Mouse (Mus musculus) layer of hippocampus, adult 9-11 months (tissue): ENCODE results near the gene Nsdhl.

Experiments used
- DNase-seq: peaks from one replicate; pipeline ENCODE4 v3.0.0; 2022

Gene Nsdhl

DNA sequence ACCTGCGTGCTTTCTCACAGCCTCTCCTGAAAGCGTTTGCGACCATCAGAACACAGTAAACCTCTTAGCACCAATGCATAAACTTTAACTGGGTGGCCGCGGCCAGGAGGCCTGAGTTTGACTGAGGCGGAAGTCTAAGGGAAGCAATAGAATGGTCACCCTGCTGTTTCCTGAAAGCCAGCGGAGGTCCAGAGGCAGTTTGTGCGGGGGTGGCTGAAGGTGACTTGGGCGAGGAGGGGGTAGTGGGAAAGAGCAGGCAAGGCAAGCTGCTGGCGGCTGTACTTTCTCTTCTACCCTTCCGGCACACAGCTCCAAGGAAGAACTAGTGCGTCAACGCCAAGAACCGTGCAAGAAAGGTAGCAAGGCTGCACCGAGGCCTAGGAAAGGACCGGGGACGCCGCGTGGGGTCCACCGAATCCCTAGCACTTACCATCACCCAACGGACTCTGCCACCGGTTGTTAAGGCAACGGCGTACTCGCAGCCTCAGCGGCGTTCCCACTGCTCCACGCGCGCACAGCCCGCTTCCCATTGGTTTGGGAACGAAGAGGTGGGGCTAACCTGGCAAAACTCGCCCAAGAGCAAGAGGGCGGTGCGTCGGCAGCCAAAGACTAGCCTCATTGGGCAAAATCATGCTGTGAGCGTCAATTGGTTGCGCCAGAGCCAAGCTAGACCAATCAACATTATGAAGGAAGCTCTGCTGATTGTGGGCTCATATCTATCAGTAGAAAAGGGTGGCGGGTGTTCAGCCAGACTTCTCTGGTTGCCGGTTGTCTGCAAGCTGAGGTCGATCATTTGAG is at the start of gene Nsdhl, which contains the start of gene Cetn2:
Gene Nsdhl (plus strand): TSS at position 674 of the 798 bp plus-strand sequence.
Gene Cetn2 (minus strand): TSS at position 528 of the 798 bp plus-strand sequence.
- DNase-seq = peak; percentile 93

DNA sequence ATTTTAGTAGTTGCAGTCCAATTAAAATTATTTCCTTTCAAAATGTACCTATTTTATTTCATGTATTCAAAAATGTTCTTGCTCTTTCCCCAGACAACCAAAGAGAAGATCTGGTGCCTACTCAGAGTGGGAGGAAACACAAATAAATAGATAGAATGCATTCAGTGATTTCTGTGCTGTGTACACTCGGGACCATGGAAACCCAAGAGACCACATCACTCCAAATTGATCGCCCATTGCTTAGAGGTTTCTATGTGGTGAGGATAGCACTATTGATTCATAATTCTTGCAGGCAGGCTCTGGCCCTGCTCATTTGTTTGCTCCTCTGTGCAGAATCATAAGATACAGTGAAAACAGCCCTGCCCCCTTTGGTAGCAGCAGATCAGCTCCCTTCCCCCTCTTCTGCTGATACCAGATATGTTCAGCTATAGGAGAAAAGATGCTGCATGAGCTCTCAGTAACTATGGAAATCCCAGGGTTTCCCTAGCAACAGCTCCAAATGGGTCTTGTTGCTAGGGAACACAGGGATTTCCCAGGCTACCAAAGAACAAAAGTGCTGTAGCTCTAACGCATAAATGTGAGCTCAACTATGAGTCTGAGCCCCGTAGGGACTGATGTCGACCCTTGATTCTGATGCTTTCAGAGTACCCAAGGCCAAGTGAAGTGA is 22.8 kb upstream of the Nsdhl start:
- peak; percentile 66 for DNase-seq

DNA sequence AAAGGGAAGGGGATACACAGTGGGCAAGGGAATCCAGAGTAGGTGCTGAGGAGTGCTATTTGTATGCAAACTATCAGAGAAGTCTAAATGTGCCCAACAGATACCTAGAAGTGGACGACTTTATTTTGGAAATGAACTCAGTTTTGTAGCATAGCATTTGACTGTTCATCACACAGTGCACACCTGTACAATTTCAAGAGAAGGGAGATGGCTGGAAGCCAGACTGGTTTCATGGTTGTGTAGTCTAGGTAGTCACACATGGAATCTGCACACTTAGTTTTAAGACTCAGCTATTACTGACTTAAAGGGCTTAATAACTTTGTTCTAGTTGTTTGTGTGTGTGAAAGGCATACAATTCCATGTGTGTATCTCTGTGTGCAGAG is 22.3 kb upstream of the Nsdhl start:
- no peak for DNase-seq

DNA sequence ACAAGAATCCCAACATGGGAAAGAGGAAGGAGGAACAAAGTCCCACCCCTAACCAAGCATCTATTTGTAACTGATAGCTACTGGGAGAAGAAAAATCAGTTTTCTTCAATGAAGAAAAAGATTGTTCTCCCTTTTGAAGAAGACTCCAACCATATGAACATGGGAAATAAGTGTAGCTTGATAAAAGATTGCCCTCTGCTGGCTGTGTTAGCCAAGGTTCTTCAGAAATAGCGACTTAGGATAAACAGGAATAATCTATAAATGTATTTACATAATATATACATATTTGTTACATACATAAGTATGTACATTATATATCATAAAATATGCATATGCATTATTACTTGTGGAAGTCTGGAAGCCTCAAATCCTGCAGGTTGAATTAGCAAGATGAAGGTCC is 15.8 kb upstream of the Nsdhl start:
- DNase-seq = no peak

DNA sequence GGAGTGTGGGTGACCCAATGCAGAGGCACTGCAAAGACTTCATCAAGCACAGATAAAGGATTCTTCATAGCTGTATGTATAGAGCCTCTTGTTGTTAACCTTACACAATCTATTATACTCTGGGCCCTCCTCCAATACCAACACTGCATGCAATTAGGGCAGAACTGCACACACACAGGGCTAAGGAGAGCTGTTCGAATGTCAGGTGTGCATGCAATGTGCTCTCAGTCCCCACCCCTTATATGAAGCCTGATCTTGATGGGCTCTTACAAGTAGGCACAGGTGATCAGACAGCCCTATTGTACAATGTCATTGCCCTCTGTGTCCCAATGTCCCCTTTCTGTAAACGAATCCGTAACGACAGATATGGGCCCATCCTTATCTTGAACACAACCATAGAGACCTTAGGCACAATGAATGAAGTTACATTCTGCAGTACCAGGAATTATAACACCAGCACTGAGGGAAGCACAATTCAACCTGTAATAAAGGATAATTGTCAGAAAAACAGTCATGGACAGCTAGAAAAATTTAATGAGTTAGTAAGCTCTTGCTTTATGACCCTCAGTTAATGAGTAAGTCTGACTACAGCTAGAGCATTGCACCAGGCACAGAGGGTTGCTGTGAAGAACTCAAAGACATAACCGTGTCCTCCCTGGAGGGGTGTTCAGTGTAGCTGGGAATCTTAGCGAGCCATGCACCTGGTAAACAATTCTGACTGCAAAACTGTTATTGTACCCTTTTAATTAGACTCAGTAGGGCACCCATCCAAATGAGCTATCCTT is 10.5 kb upstream of the Nsdhl start:
- no peak for DNase-seq

DNA sequence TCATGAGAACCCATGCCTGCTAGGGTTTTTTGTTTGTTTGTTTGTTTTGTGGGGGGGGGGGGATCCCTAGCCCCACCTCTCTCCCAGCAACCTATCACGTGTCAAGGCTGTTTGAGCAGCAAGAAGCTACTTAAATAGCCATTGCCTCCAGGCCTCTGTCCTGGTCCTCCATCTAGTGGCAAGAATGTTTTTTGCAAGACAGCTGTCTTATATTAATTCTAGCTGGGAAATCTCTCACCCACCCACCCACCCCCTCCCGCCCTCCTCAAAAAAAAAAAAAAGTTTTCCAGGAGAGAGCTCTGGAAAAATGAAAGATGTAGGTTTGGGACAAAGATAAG is 10.0 kb upstream of the Nsdhl start:
- DNase-seq = peak; percentile 14

DNA sequence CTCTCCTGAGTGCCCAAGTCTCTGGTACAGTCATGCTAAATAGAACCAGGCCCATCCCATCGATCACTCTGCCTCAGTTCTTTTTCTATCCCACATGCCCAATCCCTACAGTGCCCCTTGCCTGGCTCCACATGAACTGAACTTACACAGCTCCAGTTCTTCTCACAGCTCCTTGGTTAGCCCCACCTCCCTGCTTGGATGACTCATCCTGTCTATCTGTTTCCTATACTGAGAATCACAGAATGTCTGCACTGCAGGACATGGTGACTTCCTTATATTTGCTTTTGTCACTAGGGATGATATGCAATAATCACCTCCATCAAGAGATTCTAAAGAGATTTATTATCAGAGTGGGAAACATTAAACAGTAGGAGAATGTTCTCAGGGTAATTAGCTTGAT is 6.7 kb upstream of the Nsdhl start:
- no peak for DNase-seq

DNA sequence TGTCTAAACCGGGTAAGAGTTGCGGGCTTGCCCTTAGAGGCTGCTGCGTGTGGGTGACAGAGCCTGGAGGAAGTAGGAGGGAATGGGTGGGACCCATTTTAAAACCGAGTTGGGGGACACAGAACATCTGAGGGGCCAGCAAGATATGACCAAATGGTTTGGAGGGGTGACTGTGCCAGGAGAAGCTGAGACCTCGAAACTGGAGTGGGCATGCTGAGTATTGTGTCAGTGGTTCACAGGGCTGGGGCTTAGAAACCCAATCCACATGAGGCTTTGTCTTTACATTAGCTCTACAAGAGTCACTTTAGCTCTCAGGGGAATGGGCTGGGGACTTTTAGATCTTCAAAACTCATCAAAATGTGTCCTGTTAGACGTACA is 314 bp downstream of the Nsdhl start:
- DNase-seq = no peak

DNA sequence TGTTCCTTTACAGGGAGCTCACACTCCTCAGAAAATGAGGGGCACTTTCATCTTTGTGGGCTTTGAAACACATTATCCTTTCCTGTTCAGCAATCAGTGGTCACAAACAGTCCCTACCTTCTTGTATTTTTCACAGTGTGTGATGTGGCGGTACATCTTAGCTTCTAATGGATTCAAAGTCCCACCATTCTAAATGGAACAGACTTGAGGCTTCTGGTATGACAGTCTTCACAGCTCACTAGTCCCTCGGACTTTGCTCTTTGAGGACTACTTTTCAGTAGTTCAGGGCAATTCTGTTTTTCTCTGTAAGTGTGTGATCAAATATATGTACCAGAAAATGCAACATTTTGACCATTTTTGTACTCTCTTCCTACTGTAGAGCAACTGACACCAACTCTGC is 3.0 kb downstream of the Nsdhl start:
- no peak for DNase-seq

DNA sequence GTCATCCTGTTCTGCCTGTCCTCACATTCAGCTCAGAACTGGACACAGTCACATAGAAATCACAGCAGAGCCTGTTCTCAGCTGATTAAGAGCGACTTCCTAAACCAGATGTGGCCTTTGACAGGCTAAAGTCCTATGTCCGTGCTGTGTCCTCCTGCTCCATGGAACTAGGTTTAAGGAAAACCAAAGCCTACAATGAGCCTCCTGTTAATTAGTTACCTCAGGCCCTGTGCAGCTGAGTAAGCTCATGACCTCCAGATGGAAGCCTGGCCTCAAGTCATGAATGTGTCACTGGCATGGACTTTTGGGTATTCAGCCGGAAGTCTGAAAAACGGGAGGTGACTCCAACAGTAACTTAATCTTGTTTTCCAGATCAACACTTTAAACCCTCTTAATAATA is 35.1 kb downstream of the Nsdhl start:
- no peak for DNase-seq

DNA sequence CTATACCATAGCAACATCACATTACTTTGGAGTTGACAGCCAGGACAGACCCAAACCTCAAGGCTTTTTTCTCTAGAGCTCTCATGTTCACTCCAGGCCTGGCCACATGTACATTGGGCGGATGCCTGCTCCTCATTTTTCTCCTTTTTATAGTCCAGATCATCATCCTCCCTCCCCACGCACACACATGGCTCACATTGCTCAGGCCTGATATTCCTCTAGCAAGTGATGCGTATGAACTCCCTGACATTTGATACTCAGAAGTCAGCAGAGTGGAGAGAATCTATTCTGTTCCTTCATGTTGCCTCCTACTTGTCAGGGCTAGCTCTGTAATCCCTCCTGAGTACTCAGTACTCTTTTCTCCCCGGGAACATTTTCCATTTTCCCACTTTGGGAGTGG is 38.1 kb downstream of the Nsdhl start:
- DNase-seq = no peak

DNA sequence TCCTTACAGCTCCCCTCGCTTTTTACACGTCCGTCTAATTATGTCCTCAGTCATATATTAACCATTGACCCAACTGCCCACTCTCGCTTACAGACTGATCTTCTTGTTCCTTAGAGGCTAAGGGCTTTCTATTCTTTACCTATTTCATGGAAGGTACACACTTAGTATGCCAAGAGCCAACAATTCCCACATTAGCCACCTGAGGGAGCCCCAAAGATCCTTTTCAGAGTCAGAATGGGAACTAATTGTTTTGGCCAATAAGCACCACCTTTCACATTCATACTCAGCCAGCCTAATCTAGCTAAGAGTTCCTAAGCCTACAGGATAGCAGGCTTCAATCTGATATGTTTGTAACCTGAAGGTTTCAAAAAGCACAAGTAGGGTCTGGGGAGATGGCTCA is 42.1 kb downstream of the Nsdhl start:
- DNase-seq = no peak

DNA sequence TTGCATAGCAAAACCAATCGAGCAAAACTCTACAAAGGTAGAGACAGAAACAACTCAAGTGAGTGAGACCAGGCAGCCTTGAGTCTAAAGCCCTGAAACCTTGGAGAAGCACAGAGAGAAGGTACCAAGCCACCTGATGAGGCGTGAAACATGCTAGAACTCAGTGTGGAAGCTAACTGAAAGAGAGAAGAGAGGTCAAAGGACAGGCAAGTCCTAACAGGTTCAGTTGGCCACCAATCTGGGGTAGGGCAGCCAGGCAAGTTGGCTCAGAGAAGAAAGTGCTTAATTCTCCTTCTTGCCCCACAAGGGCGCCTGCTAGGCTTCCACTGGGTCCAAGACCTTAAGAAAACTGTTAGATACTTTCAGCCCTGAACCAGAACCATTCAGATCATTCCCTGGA is 43.2 kb downstream of the Nsdhl start:
- no peak for DNase-seq

DNA sequence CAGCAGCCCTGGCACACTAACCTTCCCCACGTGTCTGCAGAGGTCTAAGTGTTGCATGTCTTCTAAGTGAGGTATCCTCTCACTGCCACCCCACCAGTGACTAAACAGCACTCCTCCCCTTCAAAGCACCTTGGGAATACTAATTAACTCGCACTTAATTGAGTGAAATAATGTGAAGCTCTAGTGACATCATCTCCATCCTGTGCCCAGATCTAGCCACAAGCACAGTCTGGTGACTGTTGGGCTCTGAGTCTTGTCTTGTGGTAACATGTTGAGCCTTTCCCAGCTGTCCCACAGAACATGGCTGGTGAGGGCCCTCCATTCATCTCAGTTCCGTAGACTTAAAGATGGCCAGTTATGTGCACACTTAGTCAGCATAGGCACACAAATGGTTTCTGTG is 44.4 kb downstream of the Nsdhl start:
- no peak for DNase-seq

DNA sequence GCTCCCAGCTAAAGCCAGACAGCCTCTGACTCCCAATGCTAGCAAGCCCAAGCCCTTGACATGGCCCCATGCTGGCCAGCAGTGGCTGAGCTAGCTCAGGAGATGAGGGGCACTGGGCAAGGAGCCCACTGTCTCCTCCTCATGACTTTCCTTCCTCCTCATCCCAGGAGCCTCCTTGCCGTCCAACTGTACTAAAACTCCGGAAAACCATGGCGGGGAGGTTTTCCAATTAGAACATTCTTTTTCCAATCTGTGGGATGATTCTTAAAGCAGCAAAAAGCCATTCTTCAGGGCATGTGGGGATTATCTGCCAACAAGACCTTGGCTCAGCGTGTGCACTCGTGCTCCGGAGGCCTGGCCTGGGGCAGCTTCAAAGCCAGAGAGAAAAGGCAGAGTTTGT is 64.5 kb downstream of the Nsdhl start:
- DNase-seq = no peak

DNA sequence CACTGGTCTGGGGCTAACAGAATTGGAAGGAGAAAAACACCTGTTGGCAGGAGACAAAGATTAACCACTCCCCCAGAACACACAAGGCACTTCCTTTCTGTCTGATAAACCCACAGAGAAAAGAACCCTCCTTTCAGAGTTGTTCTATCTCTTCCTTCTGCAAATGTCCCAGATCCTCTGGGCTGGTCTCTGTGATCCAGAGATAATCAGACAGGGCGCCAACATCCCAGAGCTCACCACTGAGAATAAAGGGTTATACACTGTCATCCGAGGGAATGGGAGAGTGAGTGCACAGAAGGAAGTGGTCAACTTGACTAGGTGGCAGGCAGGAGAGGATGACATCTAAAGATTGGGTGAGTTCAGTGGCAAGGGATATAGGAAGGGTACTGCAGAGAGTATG is 67.2 kb downstream of the Nsdhl start:
- DNase-seq = no peak

DNA sequence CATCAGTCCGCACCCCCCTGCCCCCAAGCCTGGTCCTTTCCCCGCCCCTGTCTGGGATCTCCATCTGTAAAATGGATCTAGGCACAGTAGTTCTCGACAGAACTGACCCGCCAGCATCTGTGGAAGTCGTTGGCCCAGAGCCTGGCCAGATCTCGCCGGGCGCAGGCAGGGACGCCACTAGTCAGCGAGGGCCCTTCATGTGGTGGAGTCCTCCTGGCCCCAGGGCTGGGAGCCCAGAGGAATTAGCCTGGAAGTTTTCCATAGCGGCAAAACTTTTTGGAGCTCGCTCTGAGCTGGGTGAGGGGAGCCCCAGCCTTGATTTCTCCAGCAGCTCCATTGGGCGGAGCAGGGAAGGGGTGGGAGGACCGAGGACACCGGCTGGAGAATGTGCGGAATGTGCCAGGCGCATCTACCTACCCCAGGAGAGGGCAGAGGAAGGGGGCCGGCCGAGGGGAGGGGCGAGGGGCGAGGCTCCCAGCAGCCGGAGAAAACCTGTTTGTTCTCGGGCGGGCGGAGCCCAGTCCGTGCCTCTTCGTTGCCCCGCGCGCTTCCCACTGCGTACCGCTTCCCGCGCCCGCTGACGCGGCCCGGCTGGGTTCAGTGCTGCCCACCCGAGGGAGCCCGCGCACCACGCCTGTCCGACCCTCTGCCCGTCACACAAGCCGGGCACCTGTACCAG is 68.6 kb downstream of the Nsdhl start, which contains the start of gene Zfp185:
Gene Zfp185 (plus strand): TSS at position 499 of the 679 bp plus-strand sequence.
- DNase-seq = no peak

DNA sequence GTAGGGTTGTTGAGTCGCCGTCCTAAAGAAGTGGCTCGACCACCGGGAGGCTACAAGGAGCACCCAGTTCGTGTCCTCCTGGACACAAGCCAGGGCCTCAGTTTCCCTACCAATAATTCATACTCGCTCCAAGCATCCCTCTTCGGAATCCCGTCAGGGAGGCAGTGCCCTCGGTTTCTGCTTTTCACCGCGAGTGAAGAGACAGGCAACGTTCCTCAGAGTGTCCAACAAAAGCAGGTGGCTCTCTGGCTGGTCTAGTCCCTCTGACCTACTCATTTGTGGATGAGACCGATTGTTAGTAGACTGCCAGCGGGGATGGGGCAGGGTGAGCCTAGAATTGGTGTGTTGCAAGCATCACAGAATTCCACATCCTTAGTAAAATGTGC is 69.2 kb downstream of the Nsdhl start:
- DNase-seq = no peak

DNA sequence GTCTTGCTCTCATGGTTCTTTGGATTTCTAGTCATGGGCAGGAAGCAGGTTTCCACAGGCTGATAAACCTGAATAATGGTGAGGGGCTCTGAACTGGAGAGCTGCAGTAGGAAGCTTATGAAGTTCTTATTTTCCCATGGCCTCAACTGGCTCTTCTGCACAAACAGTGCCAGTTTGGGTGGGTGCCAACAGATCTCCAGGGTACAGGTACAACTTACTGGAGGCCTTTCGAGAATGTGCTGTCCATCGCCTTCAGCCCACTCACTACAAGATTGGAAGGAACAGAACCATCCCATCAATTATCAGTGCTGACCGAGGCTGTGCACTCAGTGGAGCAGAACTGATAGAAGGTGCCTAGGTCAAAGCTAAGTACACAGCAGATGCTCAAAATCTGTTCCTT is 70.1 kb downstream of the Nsdhl start:
- no peak for DNase-seq

DNA sequence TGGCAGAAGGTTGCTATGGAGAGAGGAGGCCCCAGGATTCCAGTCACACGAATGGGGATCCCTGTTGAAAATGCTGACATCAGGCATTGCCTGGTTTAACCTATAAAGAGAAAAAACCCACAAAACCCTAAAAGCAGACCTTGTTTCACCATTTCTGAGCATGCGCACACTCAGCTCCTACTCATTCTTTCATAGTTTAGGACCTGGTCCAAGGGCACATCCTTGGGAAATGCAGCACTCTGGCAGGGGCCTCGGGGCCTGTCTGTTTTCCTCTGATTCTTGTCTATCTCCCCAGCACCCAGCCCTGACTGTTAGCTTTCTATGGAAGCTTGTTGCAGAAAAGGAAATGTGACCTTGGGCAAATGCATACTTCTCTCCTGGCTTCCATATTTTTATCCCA is 72.2 kb downstream of the Nsdhl start:
- no peak for DNase-seq

DNA sequence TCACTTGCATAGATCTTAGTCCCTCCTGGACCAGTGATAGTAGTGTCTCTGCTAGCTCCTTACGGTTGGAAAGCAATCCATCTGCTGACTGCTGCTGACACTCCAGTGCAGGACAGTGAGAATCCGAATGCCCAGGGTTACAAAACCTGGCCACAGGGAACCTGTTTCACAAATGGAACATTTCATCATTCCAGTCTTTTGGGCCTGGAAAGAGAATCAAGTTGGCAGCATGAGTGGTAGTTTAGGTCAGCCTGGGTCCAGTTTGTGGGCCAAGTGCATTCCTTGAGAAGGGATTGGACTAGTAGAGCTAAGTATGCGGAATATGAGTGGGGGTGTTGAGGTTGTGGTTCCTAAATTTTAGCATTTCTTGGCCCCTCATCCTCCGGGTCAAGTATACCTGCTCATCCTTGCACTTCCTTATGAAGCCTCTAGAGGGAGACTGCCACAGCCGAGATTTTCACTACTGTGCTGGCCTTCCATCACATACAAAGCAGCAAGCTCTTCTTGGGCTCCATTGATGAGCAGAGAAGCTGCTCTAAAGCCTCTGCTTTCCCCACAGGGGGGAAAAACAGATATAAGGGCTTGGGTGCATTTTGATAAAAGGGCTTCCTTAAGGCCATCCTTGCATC is 74.0 kb downstream of the Nsdhl start:
- no peak for DNase-seq

DNA sequence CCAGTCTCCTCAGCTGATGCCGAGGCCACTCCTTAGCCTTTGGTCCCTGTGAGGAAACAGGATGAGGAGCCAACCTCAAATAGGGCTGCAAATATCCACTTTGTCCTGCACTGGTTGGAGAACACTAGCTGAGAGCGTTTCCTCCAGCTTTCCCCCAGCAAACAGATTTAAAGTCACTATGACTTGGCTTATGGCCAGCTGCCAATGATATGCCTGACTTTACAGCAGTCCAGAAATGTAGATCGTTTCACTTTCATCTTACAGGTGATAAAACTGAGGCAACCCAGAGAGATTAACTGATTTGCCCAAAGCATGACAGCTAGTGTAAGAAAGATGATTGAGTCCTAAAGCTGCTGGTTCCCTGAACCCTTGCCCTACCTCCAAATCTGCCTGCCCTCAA is 77.2 kb downstream of the Nsdhl start:
- no peak for DNase-seq

DNA sequence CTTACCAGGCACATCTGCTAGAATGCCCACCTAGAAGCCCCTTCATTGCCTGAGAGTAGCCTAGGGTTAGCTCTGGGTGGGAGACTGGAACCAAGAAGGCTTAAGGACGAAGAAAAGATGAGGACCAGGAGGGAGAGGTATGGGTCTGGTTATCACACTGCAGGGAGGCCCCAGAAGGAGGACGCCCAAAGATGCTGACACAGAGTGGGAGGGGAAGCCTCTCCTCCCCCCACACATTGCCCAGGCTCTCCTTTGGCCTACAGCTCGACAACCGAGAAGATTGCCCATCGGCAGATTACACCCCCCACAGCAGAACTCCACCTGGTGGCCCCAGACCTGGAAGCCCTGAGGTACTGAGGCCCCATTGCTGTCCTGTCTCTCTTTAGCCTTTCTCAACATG is 84.8 kb downstream of the Nsdhl start:
- no peak for DNase-seq
